Mouse (Mus musculus) spleen, adult 12 weeks (tissue): ENCODE data around the gene Phc2.
"Not testable (repeated sequence)": the region's sequence is repeated elsewhere in the genome, so short reads cannot be mapped to it uniquely, and the experiment has no call there.

Source experiments
- DNase-seq: peaks from one replicate; pipeline ENCODE4 v3.0.0; 2022; ENCODE audit warnings: low spot score

The Phc2 gene

DNA sequence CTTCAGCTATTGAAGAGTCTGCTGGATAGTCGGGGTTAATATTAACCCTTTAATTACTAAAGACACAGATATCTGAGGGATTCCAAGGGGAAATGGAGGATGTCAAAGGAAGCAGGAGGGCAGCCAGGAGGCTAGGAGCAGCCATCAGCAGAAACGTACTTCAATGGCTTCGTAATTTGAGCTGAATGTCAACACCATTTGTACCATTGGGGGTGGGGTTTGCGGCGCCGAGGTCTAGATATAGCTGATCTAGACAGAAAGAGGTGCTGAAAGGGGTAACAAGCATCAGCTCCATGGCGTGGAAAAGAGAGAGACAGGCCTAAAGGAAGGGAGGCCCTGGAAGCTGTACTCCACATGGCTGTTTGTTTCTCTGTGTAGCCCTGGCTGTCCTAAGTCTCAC lies 7.7 kb upstream of the Phc2 start:
- no peak for DNase-seq

DNA sequence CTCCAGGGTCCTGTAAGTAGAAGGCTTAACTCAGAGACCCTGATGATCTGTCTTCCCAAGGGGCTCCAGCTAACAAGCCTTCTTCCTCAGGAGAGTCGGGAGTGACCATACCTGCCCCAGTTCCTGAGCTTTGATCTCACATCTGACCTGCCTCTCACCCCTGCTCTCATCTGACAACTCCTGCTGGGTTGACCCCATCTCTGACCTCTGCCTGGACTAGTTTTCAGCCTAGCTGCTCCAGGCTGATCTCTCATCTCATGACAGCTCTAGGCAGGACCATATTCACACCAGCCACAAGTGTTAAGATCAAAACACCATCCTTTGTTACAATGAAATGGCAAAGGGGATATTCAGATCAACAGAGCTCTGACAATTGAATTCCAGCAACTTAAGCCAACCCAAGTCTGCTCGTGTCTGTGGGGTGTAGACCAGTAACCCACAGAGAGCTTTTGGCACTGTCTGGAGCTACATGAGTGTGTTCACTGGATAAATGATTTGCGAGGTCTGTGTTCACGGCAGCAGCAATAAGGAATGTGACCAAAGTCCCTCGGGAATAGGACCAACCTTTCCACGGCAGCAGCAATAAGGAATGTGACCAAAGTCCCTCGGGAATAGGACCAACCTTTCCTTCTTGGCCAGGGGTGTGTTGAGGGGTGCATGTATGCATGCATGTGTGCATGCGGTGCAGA lies 5.8 kb upstream of the Phc2 start:
- no peak for DNase-seq

DNA sequence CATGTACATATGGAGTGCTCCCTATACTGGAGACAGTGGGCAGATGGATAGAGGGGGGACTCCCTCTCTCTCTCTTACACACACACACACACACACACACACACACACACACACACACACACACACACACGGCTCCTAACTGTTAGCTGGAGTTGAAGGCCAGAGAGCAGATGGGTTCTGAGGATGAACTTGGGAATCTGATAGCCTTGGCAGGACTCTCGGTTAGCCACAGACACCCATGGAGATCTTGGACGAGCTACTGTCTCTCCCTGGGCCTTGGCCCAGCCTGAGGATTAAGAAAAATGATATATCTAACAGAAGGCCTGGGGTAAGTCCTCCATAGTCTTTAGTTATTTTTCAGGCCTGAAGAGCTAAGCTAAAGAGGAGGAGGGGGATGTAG lies 3.0 kb upstream of the Phc2 start:
- no peak for DNase-seq

DNA sequence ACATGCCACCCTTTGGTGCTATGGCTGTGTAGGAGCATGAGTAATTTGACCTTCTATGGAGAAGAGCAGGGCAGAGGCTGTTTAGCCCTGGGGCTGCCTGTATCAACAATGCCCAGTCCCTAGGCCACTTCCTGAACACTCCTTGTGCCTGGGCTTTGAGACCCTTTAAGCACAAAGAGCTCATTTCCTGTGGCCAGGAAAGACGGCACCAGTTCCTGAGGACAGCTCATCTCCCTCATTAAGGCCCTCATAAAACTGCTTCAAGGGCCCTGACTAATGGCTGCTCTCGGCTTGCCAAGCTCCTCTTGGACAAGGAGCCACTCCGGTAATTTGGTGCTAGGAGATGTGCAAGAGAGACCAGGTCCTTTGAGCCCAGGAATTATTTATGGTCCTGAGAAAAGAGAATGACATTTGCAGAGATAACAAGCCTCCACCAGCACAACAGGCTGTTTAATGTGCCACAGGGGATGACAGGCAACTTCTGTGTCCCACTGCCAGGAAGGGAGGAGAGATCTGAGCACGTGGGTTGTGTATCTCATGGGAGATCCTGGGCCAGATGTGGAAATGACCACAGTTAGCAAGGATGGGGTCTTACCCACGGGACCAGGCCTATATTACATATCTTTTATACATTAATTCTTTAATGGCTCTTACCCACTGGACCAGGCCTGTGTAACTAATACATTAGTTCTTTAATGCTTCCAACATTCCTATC lies 1.8 kb upstream of the Phc2 start:
- no peak for DNase-seq

DNA sequence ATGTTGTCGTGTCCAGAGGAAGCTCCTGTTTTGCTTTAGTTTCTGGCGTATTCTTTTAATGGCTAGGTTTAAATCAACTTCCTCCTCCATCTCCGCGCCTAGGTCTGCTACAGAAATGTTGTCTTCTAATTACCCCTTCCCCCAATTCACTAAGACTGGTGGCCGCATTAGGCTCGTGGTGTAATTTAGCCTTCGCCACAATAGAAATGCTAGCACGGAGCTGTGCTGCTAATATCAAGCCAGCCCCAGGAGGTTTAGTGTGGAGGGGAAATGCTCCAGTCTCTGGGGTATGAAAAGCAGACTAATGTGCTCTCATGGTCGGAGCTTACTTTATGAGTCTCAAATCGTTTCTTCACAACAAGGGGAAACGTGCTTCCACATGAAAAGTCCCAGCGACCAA lies 944 bp downstream of the Phc2 start:
- DNase-seq, result no peak

DNA sequence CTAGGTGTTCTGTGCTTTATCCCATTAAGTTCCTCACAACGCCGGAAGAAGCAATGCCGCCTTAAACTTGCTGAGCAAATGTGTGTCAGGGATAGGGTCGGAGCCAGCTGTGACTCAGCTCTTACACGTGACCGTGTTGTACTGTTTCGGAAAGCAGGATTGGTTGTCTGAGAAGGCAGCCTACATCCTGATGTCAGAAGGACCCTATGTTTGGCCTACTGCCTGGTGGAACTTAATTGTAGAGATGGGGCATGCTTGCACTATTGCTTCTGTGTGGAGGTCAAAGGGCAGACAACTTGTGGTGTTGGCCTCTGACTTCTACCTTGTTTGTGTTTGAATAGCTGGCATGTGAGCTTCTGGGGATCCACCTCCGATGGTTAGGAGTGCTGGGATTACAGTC lies 5.7 kb downstream of the Phc2 start:
- DNase-seq, result no peak

DNA sequence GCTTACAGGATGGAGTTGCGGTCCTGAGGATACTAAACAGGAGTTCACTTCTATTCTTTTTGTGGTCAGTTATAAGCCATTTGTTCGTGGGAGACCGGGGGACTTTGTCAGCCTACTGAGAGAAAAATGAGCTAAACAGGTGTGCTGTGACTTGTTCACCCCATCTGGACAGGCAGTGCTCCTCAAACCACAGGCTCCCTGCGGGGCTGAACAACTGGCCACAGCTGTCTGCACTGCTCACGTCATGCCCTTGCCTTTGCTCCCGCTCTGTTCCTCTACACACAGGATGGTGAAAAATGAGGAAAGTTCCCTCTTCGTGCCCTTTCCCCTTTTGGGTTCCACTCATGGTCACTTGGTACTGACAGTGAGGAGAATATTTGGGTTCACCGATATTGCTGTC lies 6.6 kb downstream of the Phc2 start:
- no peak for DNase-seq

DNA sequence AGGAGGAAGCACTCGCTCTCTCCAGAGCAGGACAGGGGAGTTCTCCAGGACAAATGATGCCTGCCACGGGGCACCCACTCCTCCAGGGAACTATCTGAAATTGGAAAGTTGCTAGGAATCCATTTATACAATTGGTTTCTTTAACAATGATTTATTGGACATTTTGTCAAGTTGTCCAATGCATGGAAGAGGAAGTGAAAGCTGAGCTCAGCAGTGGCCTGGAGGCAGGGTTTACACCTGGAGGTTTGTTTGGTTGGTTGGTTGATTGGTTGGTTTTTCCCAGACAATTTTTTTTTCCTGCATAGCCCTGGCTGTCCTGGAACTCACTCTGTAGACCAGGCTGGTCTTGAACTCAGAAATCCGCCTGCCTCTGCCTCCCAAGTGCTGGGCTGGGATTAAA lies 9.5 kb downstream of the Phc2 start:
- DNase-seq, result no peak

DNA sequence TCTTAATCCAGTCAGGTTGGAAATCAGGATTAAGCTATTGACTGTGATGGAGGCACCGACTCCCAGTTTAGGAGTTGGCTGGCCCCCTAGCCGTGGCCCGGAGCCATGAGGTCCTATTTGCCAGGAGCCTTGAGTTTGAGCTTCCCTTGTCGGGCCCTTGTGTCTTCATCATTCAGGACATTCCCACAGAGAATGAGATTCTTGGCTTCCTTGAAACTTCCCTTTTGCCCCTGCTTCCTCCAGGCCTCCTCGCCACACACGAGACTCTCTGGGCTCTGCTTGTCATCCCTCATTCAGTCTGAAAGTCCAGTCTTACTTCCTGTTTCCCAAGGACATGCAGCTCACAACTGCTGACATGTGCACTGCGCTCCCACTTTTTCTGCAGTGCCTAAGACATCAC lies 11.9 kb downstream of the Phc2 start:
- not testable (repeated sequence) for DNase-seq

DNA sequence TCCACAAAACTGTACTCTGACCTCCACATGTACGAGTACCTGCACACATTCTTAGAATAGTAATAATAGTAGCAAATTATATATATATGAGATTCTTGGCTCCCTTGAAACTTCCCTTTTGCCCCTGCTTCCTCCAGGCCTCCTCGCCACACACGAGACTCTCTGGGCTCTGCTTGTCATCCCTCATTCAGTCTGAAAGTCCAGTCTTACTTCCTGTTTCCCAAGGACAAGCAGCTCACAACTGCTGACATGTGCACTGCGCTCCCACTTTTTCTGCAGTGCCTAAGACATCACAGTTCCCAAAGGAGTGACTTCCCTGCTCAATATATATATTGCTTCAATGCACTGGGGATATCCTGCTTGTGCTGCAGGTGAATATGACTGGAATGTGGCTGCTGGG lies 12.7 kb downstream of the Phc2 start:
- not testable (repeated sequence) for DNase-seq

DNA sequence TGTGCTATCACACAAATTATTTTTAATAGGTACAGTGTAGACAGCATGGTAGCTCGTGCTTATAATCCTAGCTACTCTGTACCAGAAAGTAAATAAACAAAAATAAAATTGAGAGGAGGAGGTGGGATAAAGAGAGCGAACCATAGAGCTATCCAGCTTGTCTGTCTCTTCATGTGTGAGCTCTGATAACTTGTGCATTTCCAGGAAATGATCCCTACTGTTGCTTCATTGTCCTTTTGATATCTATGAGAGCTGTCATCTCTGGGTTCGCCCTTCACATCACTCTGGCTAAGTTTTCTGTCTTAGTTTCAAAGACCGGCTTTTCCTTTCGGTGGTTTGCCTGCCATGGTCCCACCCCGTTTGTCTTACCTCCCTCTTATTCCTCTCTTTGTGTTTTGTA lies 14.7 kb downstream of the Phc2 start:
- DNase-seq, result no peak

DNA sequence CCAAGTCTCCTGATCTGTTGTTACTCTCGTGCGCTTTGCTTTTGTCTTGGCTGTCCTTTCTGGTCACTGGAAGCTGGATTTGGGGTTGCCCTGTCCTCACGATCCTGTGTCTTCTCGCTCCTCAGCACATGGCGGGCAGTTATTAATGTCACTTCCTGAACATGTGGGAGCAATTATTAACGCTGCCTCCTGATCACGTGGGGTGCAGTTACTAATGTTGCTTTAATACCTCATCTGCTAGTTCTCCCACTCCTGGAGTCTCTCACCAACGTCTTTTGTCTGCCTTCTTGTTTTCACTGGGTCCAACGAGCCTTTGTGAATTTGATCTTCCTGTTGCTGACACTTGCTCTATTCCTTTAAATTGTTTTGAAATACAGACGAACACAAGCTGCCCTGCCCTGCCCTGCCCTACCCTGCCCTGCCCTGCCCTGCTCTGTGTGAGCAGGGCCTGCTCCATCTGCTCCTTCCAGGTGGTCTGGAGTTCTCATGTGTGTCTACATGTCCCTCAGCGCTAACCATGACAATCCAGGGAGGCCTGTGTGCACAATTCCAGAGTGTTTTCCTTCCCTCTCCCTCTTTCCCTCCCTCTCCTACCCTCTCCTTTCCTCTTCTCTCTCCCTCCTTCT lies 16.2 kb downstream of the Phc2 start:
- DNase-seq, result no peak

DNA sequence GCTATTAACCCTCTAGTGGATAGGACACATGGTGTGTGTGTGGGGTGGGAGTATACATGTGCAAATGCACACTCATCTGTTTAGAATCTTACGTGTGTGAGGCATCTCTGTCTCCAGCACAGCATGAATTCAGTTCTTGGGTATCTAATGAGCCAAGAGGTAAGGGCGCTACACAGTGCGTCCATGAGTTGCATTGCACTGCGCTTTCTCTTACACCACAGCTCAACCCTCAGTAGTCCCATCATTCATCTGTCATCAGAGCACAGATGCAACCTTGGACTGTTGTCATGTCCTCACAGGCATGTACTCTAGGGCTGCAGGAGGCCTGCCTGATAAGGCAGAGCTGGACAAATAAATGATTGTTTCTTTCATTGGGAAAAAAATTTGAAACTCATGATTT lies 18.0 kb downstream of the Phc2 start:
- DNase-seq, result no peak

DNA sequence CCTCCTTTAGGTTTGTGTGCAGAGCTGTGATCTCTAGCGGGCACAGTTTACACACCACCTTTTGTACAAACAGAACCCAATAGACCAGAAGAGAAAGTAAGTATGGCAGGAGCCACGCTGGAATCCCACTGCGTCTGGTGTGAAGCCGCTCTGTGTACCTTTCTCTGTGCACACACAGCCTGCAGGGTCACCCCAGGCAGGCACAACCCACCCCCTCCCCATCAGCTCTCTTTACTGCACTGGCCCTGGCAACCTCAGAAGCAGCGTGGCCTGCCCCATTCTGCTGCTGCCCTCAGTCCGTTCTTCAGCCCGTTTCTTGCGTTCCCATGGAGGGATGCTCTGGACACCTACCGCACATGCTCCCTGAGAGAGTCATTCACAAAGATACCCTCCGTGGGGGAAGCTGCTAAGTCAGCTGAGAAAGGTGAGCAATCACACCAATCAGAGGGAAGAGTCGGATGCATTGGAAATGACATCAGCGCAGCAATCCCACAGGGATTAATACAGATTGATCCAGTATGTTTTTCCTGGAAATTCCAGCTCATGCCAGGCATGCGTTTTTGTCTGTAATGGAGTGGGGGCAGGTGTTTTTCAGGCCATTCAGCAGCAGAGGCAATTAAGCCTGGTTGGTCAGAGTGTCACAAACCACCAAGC lies 24.2 kb downstream of the Phc2 start:
- DNase-seq, result no peak

DNA sequence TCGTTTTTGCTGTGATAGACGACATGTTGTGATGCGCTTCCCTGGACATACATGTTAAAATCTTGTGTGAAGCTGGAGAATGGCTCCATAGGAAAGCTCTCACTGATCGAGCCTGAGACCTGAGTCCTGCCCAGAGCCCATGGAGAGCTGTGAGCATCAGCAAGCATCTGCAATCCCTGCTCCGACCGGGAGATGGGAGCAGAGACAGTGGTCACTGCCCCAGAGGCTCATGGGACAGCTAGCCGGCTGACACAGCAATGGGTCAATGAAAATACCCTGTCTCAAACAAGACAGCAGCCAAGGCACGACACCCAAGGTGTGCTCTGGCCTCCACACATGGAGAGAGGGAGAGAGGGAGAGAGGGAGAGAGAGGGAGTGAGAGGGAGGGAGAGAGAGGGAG lies 26.6 kb downstream of the Phc2 start:
- no peak for DNase-seq

DNA sequence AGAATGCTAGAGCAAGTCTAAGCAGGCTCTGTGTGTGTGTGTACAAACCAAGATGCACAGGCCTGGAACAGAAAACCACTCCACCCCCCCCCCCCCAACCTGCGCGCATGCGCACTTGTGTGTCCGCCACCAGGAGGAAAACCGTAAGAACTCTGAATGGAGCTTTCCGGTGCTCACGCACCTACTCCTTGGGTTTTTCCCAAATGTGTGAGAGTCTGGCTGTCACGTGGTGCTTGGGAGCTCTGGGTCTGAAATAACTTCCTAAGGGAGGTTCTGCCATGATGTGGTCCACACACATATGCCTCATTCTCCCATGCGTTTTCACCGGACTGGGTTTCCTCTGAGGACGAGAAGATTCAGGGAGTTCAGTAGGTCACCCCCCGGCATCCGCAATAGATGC lies 27.8 kb downstream of the Phc2 start:
- no peak for DNase-seq

DNA sequence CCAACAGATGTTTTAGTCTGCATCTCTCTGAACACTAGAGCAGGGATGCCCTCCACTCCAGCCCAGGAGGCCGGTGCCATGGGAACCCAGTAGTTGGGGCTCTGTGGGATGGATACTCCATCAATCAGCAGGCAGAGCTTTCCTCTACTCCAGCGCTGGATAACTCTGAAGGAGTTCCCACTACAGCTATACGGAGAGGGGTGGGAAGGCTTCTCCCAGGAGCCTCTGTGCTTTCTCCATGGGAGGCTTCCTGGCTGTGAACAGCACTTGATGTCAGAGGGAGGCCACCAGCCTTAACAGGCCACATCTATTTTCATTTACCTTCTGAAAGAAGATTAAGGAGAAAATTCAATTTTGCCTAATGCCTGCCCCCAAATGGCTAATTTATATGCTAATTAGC lies 29.2 kb downstream of the Phc2 start:
- no peak for DNase-seq

DNA sequence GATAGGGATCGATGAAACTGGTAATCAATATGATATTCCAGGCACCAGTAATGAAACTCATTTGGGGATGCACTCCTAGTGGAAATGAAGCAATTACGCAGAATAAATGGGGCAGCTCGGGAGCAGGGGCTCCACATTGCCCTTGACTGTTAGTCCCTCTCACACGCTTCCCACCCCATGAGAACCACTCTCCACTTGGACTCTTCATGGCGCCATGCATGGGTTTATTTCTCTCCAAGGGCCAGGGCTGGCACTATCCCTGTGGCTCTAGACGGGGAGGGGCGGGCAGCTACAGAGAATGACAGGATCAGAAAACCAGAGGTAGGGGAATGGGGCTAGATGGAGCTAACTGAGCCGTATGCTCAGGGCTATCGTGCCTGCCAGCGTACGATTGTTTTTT lies 29.6 kb downstream of the Phc2 start:
- DNase-seq, result no peak

DNA sequence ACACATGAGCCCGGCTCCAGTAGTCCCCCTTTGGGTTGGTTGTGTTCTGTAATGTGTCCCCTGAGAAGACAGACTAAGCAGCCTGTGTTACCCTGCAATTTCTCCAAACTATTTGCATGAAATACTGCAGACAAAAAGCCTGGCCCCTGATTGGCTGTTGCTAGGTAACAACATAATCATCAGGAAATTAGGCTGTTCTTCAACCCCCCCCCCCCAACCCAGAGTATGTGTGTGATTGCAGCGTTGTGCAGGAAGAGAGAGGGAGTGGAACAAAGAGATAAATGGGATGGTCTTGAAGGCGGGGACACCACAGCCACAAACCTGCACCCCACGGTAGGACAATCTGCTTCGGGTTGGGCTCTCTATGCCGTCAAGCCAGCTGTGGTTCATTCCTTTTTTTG lies 34.0 kb downstream of the Phc2 start:
- DNase-seq, result no peak

DNA sequence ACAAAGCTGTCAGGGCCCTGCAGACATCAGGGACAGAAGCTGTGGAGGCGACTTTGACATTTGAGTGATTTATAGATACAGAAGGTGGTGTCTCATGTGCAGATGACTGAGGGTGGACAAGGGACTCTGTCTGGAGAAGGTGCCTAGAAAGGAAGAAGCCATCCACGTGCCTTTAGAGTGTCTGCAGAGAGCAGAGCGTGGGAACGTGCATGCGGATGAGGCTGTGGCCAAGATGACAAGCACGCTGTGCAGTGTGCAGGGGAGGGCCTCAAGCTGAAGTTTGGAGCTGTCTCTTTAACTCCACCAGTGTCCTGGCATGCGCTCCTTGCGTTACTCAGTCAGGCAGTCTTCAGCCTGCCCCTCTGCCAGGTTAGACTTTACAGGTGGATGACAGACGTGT lies 34.5 kb downstream of the Phc2 start:
- no peak for DNase-seq

DNA sequence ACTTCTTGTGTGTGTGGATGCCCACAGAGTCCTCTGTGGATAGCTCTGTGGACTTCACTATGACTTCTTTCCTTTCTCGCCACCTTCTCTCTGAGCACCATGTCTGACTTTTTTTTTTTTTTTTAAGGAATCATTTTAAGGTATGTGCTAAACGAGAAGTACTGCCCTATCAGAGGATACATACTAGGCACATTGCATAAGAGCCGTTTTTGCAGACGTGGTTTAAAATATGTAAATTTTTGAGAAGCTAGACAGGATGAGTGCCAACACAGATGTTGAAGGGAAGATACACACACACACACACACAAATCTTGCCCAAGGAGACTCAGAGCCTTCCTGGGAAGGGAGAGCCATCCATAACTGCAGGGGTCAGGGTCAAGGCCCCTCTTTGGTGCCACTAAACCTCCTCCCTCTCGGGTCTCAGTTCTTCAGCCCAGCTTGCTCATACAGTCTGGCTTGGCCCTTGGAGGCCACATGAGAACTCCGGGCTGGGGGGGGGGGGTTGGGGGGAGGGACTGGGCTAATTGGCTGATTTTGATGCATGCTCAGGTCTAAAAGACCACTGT lies 35.3 kb downstream of the Phc2 start:
- DNase-seq, result no peak

DNA sequence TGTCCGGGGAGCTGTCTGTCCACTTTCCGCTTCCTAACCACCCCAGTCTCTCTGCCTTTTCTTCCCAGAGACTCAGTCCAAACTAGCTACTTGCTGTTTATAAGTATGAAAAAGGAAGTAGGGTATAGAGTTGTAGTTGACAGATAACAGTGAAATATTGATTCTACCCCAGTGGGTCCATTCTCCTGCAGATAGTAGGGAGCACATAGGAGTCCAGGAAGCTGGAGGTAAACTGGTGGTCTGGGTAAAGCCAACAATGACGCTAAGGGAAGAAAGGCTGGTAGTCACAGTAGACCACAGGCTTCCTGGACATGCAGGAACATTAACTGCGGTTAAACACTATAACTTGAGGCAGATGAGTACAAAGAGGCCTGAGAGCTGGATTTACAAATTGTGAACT lies 36.7 kb downstream of the Phc2 start:
- DNase-seq, result no peak
